Mouse (Mus musculus): Measurements from ENCODE around the gene Dclk3.

DNA sequence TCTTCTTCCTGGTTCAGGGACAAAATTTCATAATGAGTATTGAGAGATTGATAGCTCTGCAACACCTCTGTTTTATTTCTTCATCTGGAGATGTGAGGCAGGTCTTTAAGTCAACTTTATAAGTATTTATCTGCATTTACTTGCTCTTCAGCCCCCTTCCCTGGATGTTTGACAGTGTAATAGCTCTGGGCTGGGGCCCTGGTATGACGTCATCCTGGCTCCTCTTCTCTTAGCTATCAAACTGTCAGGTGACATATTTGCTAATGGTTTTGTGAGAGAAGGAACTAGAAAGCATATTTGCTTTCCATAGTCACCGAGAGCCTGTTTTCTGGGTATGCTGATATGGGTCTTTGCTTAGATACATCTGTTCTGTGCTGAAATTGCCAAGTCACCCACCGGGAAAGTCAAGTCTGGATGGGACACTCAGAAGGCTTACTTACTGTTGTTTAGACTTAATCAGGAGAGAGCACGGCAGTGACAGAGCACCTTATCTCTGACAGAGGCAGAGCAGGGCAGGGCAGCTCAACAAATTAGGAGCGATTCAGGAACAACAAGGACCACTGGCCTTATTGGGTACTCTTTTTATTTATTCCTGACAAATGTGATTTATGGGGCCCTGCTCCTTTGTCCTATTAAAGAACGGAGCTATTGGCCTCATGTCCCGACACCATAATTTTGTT is 96.0 kb downstream of the Dclk3 start:
- no peak for TF ChIP-seq CTCF (IDR thresholded peaks at IDR 0.05; ENCODE audit: extremely low read depth, insufficient read depth, insufficient read length, insufficient replicate concordance)
- TF ChIP-seq POLR2A (IDR thresholded peaks at IDR 0.05; ENCODE audit: low read depth, low read length), result no peak
